Mouse (Mus musculus) C2C12 (cell line): ENCODE data around the gene Kank1.

Experiments used
- CEBPB ChIP-seq: IDR thresholded peaks from one replicate; pipeline ENCODE4 v1.6.1; 2011; ENCODE audit warnings: low read depth, mild to moderate bottlenecking, control low read depth, moderate library complexity
- CTCF ChIP-seq: IDR thresholded peaks from one replicate; pipeline ENCODE4 v1.5.1; 2011; ENCODE audit not compliant: control insufficient read depth, insufficient read depth, insufficient read length
- FOSL1 ChIP-seq: IDR thresholded peaks from one replicate; pipeline ENCODE4 v1.8.0; 2011; ENCODE audit warnings: mild to moderate bottlenecking, low read length; ENCODE audit not compliant: poor library complexity, insufficient read depth, severe bottlenecking
- MAX ChIP-seq: IDR thresholded peaks from one replicate; pipeline ENCODE4 v1.6.1; 2011; ENCODE audit warnings: mild to moderate bottlenecking, control low read depth
- MYOD1 ChIP-seq: IDR thresholded peaks from one replicate; pipeline ENCODE4 v1.6.1; 2011; ENCODE audit warnings: low read depth; ENCODE audit not compliant: control insufficient read depth, insufficient read length
- USF1 ChIP-seq: IDR thresholded peaks from one replicate; pipeline ENCODE4 v1.6.1; 2011; ENCODE audit warnings: low read depth, mild to moderate bottlenecking, control low read depth, moderate library complexity

DNA sequence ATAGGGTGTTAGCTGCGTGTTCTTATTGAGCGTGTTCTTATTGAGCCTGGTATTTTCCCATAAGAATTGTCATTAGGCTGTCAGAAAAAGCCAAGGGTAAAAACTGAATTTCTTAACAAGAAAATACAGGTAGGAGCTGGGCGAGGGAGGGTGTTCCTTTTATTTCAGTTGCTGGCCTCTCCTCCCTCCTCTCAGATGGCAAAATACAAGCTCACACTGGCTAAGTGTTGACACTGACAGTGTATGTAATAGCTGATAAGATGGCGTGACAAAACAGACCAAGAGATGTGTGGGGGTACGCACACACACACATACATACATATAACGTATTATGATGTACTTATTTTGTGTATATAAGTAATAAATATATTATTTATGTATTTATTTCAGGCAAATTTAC, 145.7 kb downstream of the Kank1 start:
- TF ChIP-seq CTCF (no peak), CEBPB (no peak), MYOD1 (no peak), FOSL1 (no peak), USF1 (no peak), MAX (no peak)
